Mouse (Mus musculus): ENCODE results near the gene Vwa3b.

DNA sequence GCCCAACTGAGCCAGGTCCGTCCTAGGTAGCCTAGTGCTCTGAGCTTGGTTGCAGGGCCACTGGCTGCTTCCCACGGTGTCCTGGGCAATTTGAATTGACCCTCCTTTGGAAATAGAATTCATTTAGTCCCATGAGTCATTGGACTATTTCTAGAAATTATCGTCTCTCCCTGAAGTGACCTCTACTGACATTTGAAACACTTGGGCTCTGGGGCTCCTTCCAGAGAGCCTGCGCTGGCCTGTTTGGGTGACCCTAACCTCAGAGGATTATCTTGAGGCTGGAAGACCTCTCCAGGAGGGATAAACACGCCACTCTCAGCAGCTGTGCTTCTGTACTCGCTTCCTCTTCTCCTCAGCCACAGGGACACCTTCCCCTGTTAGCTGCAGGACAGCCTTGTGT lies 204.0 kb downstream of the Vwa3b start:
- TF ChIP-seq POLR2A (IDR thresholded peaks at IDR 0.05; ENCODE audit: extremely low read depth, insufficient read depth, low read length) (no peak), CTCF (IDR thresholded peaks at IDR 0.05; ENCODE audit: low read depth, low read length) (no peak)

Data from liver, adult 2 months (tissue).